Mouse (Mus musculus): Measurements from ENCODE around the gene Ctf2. TPM values are rescaled to one million over a fixed set of nuclear protein-coding genes. Genes with fewer than 3 reads are reported as not detected.
"Not testable (repeated sequence)": the region's sequence is repeated elsewhere in the genome, so short reads cannot be mapped to it uniquely, and the experiment has no call there.

Gene Ctf2
- not detected for polyA plus RNA-seq (2017; shearing (Covaris generic))

DNA sequence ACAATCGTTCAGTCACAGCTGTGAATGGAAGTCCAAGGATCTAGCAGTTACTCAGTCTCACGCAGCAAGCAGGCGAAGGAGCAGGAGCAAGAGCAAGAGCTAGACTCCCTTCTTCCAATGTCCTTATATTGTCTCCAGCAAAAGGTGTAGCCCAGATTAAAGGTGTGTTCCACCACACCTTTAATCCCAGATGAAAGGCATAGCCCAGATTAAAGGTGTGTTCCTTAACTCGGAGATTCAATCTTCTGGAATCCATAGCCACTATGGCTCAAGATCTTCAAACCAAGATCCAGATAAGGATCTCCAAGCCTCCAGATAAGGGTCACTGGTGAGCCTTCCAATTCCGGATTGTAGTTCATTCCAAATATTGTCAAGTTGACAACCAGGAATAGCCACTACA is at the start of gene Ctf2:
Gene Ctf2, minus strand, starts transcription at position 101 of the 400 bp plus-strand sequence.
- not testable (repeated sequence) for ATAC-seq

DNA sequence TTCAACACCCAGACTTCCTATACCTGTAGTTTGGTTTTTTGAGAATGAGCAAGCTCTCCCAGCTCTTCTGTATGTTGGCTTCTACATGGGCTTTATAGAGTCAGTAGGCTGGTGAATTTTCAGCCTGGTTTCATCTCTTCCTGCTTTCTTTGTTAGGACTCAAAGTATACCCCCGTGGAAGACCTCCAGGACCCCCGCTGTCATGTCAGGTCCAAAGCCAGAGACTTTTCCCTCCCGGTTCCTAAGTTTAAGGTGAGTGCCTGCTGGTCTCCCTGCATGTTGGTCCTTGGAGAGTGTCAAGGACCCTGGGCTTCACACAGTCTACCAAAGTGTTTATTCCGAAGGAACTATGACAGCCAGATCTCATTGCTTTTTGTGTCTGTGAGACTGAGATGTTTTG is 46.4 kb upstream of the Ctf2 start:
- ATAC-seq: no peak

DNA sequence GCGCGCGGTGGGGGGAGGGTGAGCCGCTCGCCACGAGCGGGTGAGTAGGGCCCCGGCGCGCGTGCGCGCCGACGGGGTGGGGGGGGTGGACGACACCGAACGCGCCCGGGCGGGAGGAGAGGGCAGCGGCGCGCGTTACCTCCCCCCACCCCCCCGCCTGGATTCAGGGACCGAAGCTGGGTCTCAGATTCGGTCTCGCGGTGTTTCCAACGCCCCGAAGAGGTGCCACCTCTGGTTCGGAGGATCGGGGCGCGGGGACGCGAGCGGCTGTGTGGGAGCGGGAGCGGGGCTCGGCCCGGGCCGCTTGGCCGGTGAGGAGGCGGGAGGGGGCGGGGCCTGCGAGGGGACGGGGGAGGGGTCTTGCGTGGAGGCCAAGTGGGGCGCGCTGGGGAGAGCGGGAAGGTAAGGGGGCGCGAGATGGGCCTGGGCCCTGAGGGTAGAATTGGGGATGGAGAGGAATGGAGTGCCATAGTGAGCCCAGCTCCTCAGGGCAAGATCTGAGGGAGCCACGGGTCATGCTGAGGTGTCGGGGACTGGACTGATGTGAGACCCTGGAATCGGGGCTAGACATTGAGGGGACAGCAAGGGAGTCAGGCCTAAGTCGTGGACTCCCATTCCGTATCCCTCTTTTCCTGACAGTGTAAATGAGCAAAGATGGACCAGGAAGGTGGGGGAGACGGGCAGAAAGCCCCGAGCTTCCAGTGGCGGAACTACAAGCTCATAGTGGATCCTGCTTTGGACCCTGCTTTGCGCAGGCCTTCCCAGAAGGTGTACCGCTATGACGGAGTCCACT is 45.7 kb upstream of the Ctf2 start:
- ATAC-seq: no peak

DNA sequence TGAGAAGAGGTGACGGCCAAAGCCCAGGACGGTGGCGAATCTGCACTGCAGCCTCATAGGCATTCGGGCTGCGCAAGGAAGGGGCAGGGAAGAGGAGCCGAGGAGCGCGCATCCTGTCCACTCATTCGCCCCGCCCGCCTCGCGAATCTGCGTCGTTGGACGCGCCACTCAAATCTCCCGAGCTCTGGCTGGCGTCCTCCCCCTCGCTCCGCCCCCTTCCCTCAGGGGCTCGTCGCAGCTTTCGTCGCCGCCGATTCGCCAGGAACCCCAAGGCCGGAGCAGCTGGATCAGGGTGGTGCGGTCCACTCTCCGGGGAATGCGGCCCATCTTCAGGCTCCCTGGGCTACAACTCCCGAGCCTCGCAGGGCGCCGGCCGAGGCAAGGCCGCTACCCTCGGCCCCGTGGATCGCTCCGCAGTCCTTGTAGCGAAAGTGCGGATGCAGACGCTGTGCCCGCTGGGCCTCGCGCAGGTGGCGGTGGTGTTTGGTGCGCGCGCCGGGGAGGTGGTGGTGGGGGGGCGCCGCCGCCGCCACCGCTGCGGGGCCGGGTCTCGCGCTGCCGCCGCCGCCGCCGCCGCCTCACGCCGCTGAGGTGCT is 45.0 kb upstream of the Ctf2 start:
- peak; percentile 94 for ATAC-seq

DNA sequence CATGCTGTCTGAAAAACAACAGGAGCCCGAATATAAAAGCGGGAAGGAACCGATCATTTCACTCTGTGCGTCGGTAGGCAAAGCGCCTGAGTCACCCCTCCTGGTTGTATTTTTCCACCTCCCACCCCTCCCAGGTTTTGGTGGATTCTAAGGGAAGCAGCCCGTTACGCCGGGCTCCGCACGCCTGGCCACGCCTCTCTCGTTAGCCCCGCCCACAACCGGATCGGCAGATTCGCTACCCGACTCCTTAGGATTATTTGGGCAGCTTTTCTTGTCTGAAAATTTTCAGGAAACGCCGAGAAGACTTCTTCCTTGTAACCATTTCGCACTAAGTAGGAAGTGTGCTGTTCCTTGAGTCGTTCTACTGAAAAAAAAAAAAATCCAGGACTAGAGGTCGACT is 44.5 kb upstream of the Ctf2 start, which contains the start of gene Setd1a:
Gene Setd1a, plus strand, starts transcription at position 245 of the 400 bp plus-strand sequence.
- peak; percentile 55 for ATAC-seq

DNA sequence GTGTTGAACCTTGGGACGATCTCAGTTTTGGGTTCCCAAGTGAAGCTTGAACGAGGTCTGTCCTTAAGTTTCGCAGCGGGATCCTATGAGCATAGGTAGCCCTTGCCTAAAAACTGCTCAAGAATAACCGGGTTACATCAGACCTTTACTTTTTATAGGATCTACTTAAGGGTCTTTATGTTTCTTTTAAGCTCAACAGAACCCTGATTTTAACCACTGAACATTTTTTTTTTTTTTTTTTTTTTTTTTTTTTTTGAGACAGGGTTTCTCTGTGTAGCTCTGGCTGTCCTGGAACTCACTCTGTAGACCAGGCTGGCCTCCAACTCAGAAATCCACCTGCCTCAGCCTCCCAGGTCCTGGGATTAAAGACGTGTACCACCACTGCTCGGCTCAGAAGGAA is 43.9 kb upstream of the Ctf2 start:
- not testable (repeated sequence) for ATAC-seq

DNA sequence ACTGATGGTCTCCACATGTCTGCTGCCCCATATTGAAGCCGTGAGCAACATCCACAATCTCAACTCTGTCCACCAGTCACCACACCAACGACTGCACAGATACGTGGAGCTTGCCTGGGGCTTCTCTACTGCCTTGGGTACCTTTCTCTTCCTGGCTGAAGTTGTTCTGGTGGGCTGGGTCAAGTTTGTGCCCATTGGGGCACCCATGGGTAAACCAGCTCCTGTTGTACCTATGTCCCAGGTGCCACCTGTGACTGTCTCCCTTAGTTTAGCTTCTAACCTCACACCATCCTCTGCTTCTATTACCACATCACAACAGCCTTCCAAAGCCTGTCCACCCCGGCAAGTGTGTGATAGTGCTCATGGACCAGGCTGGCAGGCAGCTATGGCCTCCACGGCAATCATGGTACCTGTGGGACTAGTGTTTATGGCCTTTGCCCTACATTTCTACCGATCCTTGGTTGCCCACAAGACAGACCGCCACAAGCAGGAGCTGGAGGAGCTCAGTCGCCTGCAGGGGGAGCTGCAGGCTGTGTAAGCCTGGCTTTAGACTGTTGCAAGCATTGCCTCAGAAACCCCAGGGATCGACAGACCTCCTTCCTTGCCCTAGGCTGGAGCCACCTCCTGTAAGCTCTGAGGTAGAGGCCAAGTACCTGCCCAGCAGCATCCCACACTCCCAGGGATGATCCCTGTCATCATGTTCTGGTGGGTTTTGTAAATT is 41.9 kb upstream of the Ctf2 start:
- no peak for ATAC-seq

DNA sequence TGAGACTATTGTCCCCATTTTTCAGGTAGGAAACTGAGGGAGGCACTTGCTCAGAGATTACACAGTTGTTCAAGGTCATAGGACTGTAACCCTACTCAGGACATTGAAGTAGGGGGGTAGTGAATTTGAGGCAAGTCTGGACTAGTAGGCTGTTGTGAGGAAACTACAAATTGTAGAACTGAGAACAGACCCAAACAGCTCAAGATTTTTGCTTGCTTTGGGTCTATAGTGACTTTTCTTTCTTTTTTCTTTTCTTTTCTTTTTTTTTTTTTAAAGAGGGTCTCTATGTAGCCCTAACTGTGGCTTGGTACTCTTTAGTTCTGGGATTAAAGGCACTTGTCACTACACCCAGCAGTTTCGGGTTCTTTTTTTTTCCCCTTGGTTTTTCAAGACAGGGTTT is 40.6 kb upstream of the Ctf2 start:
- no peak for ATAC-seq

DNA sequence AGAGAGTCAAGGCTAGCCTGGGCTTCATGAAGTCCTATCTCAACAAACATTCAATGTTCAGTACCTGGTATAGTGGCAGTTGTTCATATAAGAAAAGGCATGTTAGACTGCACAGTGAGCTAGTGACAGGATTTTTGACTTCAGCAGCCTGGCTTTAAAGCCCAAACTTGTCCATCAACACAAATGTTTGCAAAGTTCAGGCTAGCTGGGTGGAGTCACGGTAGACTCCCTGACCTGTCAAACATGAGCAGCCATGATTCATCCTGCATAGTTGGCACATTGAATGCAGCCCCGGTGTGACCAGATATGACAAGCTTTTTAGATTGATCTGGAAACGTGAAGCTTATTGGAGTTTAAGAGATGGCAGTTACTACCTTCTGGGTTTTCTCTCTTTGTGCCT is 40.1 kb upstream of the Ctf2 start:
- no peak for ATAC-seq

DNA sequence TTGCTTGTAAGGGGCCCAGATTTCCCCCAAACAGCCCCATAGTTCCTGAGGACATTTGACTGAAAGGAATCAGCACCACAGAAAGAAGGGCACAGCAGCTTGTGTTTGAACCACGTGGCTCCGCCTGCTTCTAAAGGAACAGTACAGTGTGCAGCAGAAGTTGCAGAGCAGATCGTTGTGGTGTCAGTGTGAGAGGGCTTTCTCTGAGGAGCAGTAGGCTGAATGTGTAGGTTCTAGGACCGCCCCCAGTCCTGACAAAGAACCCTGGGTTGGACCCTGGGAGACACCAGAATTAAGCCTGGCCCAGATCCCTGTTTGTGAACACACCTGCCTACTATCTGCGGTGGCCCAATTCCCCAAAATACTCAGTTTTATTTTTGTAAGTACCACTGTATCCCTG is 39.3 kb upstream of the Ctf2 start:
- ATAC-seq: no peak

DNA sequence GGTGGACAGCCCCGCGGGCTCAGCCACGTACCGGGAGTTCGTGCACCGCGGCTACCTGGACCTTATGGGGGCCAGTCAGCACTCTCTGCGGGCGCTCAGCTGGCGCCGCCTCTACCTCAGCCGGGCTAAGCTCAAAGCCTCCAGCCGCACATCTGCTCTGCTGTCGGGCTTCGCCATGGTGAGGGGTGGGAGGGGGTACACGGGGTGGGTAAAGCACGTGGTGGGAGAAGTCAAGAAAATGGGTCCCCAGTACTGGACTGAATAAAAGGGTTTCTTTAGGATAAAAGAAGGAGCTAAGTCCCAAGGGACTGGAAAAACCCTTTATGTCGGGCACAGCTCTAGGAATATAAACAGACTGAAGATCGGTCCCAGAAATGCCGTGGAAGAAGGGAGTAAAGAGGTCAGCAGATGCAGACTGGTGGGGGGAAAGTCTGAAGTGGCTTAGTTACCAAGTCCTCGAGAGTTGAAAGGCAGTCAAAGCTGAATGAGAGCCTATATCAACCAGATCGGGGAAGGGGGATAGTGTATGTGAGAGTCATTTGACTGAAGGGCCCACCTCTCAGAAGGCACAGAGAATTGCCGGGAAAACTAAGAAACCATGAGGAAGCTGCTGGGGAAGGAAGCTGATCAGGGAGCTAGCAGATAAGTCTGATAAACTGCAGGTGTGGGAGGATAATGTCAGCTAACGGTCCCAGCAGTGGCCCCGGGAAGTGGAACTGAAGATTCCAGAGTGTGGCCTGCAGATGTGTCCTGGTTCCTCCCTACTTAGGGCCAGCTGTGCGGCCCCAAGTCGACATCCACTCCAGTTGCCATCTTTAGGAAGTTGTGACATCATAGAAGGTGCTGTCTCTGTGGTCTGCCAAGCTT is 38.3 kb upstream of the Ctf2 start:
- ATAC-seq: peak; percentile 16

DNA sequence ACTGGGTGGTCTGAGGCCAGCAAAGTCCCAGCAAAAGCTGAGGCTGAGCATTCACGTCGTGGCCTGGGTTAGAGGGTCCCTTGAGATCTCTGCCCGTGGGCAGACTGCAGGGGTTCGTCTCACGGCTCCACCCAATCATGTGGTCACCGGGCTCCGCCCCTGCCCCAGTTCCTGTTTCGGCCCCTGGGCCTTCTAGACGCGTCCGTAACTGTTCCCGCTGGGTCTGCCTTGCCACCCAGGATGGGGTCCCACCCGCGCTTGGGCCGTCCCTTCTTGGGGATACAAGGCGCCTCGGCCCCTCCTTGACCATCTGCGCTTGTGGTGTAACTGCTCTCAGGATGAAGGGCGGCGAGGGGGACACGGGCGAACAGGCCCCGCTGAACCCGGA is 37.7 kb upstream of the Ctf2 start, which contains the start of gene Orai3:
Gene Orai3, plus strand, starts transcription at position 165 of the 388 bp plus-strand sequence.
- ATAC-seq: peak; percentile 44

DNA sequence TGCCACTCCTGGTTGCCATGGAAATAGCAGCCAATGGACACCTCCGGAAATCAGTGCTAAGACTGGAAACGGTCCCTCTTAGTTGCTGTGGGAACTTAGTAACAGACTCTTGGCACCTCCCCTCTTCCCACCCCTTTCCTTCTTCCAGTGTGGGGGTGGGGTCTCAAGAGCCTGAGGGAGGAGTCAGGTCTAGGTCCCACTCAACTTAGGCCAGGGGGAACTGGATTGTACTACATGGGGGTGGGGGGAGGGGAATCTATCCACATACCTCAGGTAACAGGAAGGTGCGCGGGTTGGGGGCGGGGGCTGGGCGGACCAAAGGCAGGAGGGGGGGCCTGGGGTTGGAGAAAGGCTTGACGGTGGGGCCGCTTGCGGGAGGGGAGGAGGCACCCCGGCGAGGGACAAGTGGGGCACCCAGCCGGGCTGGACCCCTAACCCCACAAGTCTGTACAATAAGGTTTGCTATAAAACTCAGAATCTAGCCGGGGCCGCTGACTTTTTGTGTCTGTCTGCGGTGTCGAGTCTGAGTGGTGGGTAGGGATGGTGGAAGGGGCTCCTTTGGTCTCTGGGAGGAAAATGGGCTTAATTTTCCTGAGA is 37.1 kb upstream of the Ctf2 start:
- ATAC-seq: peak; percentile 73

DNA sequence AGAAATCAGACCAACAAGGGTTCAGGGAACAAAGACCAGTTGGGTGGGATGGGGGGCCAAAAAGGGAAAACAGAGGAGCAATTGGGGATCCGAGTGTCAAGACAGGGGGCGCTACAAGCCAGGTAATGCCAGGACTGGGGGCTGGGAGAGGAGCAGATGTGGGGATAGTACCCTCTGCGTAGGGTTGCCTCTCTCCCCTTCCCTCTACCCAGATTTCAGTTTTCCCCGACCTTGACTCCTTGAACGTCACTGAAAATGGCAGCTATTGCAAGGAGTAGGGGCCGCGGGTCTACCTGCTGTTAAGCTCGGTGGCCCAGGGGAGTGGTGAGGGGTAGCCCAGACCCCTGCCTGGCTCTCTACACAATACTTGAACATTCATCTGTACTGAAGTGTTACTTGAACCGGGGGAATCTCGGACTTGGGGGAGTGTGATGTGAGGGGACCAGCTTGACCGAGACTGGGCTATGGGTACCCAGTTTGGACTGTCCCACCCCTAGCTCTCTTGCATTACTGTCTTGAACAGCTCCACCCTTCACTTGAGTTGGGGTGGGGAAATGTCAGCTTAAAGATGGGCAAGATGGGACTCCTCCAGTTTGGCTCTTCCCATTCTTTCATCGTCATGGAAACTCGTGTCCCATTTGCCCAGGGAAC is 36.5 kb upstream of the Ctf2 start:
- no peak for ATAC-seq

DNA sequence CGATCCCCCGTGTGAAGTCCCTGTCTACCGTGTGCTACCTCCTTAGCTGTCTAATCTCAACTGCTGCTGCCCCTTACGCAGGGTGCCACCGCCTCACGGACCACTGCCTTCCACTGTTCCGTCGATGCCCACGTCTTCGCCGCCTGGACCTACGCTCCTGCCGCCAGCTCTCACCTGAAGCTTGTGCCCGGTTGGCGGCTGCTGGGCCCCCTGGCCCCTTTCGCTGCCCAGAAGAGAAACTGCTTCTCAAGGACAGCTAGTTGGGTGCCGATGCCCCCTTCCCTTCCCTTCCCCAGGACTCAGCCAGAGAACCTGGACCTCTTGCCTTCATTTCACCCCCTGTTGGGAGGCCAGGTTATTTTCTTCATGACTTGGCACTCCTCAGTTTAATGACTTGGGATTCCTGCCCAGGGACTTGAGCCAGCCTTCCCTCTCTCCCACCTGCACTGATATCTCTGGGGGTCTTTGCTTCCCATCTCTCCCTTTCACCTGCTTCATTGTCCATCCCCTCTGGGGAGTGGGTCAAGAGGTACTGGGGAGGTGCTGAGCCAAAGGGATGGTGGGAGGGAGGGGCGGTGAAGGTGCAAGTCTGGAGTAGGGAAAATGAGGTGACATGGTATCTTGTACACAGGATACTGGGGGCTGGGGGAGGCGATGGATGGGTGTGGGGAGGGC is 35.8 kb upstream of the Ctf2 start:
- ATAC-seq: no peak

DNA sequence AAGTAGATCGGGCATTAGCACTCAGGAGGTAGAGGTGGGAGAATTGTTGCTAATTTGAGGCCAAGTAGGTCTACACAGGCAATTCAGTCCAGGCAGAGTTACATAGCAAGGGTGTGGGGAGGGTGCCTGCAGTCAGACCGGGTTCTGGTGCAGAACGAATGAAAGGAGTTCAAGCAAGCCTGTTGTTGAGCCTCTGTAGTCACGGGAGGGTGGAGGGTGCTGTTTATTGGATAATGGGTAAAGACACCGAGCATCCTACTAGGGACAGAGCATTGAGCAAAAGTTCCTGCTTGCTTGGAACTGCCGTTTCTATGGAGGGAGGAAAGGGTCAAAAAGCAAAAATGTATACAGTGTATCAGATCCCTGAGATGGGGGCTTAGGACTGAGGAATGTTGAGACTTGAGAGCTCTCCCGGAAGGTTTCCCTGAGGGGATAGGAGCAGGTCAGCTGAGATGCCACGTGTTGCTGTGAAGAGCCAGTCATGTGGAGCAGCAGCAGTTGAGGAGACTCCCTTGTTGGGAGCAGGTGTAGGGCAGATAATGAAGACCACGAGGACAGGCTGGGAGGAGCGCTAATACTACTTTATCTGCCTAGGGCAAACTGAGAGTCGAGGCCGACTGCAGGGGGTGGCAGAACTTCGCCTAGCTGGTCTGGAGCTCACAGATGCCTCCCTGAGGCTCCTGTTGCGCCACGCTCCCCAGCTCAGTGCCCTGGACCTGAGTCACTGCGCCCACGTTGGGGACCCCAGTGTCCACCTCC is 35.1 kb upstream of the Ctf2 start:
- no peak for ATAC-seq

DNA sequence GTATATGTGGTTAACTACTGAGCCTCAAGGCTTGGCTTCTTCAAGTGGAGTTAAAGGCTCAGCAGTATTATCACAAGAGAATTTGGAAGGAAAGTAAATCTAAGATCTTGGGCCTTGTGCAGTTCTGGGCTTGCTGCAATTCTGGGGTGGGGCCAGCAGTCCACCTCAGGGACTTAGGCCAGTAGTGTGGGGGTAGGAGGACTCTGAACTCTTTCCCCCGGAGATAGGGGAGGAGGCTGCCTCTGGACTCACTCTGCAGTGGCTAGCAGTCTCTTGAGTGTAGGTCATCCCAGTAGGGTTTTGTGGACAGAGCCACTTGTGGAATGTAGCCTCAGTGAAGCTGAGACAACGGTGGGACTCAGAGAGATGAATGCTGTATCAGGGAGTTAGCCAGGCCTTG is 33.8 kb upstream of the Ctf2 start:
- ATAC-seq: no peak

DNA sequence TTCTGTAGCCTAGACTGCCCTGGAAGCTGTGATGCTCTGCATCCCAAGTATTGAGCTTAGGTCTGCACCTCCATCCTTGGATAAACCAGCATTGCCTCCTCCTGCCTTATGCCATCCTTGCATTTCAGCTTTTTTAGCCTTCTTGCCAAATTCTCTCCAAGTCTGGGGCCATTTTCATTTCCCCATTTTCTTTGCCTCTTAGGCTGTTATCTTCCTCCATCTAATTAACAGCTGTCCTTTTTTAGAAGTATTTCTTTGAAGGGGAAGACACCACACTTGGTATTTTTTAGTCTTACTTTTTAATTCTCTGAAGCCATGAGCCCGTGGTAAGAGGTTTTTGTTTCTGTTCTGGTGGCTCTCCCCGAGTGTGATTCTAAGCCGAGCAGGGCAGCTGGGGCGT is 31.7 kb upstream of the Ctf2 start:
- no peak for ATAC-seq

DNA sequence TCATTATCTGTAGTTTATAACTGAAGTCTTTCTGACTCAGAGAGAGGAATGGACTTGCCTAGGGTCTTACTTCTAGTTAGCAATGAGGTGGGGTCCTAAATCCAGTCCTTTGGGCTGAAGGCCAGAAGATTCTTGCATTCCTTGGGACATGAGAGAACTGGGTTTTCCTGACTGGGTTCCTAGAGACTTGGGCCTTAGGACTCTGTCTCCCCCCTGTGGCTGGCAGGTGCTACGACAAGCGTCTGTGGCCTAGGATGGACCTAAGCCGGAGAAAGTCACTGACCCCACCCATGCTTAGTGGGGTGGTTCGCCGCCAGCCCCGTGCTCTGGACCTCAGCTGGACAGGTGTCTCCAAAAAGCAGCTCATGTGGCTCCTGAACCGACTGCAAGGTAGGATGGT is 29.1 kb upstream of the Ctf2 start:
- no peak for ATAC-seq

DNA sequence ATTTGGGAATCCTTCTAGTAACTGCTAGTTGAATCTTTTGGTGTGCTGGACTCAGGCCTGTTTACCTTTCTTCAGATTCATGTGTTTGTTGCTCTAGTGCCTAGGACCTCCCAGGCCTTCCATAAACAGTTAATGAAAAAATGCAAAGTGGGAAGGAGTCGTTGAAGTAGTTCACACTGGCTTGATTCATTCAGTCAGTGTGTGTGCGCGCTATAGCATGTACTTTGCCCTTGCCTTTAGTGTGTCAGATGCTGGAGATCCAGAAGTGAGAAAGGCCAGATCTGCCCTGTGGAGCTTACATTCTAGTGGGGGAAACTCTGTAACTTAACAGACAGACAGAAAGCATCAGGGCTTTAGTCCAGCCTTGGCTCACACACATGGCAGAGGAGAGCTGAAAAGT is 28.5 kb upstream of the Ctf2 start:
- ATAC-seq: no peak

Data from CD4-positive, CD25-positive, alpha-beta regulatory T cell, adult 4 months (primary cell).